ENCODE assay signal across 8 mouse cellular contexts in the genomic region with DNA sequence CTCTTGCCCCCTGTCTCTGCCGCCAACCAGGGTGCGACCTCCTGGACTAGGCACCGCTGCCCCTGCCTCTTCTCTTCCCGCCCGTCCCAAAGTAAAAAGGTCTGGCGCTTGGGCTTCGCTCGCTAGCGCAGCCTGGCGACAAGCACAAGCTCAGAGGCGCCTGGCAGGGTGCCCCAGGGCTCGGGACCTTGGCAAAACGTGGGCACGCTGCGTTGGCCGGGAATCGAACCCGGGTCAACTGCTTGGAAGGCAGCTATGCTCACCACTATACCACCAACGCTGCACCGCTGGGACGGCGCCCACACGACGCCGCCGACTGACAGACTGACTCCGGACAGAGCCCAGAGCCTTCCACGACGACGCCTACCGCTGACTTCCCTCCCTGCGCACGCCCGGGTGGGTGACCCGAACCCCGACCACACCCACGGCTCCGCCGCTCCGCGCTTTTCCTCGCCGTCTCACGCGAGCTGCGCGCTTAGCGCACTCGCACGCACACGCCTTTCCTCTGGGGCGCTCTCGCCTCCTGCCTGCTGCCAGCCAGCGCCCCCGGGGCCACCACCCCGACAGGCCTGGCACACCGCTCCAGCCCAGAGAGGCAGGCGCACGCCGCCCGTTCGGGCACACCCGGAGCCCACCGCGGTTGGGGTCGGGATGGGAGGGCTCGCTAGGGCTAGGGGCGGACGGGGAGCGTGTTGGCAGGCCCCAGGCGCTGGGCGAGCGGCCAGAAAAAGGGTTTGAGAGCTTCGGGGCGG. TPM values are rescaled to one million over a fixed set of nuclear protein-coding genes. Genes with fewer than 3 reads are reported as not detected.
DNase-seq lines count a peak whose midpoint lies in the region; ATAC-seq and TF ChIP-seq lines count a peak whose summit lies in the region.
"Not testable (repeated sequence)": the region's sequence is repeated elsewhere in the genome, so short reads cannot be mapped to it uniquely, and the experiment has no call there.

A gene (minus strand): TSS at position 445 of the 752 bp plus-strand sequence.

- not testable (repeated sequence) for H3K9me3 ChIP-seq in forebrain, embryonic 16.5 days (ENCODE audit: control insufficient read depth, low read length); neural tube, embryonic 13.5 days

- peak within 1 kb of the TSS; percentile 55 for H3K4me2 ChIP-seq in forebrain, embryonic 16.5 days (ENCODE audit: low read length)
- H3K4me2 ChIP-seq in neural tube, embryonic 13.5 days: peak within 1 kb of the TSS; percentile 43

- H3K4me3 ChIP-seq in forebrain, embryonic 16.5 days (replicated peaks; ENCODE audit: low read length): peak within 1 kb of the TSS; percentile 46
- peak within 1 kb of the TSS; percentile 29 for H3K4me3 ChIP-seq in neural tube, embryonic 13.5 days
- peak within 1 kb of the TSS; percentile 53 for H3K4me3 ChIP-seq in testis, adult 2 months (ENCODE audit: control insufficient read depth, low read depth, low read length)

- H3K9ac ChIP-seq in forebrain, embryonic 16.5 days (replicated peaks; ENCODE audit: low read depth, low read length): peak within 1 kb of the TSS; percentile 19; the same call in 1 of the 2 replicates
- H3K9ac ChIP-seq in neural tube, embryonic 13.5 days: not testable (repeated sequence)

- not testable (repeated sequence) for H3K36me3 ChIP-seq in forebrain, embryonic 16.5 days (ENCODE audit: control insufficient read depth, insufficient read depth); neural tube, embryonic 13.5 days; testis, adult 2 months (ENCODE audit: control insufficient read depth, insufficient read depth, low read length)

- DNase-seq in ES-CJ7 (ENCODE audit: low read depth, low spot score): peak; percentile 95
- peak; percentile 40 to 66 for DNase-seq in cerebellum, adult 18-20 months
- DNase-seq in heart, postnatal 14 days: peak; percentile 84 to 87
- DNase-seq in layer of hippocampus, adult 11-12 months (ENCODE audit: low spot score): peak; percentile 79
- peak; percentile 67 to 76 for DNase-seq in lung, adult 18-20 months

- not testable (repeated sequence) for H3K4me1 ChIP-seq in forebrain, embryonic 16.5 days (replicated peaks; ENCODE audit: control insufficient read depth, insufficient read depth, low read length); neural tube, embryonic 13.5 days (replicated peaks); testis, adult 2 months (ENCODE audit: control insufficient read depth, insufficient read depth, low read length)

- H3K27me3 ChIP-seq in forebrain, embryonic 16.5 days (replicated peaks; ENCODE audit: control insufficient read depth, insufficient read depth, low read length): peaks cover 26% of the 10 kb centered on the region
- peaks cover 48% of the 10 kb centered on the region for H3K27me3 ChIP-seq in neural tube, embryonic 13.5 days
- H3K27me3 ChIP-seq in testis, adult 2 months (ENCODE audit: control insufficient read depth, insufficient read depth, low read length): not testable (repeated sequence)

- TF ChIP-seq POLR2A in testis, adult 2 months (IDR thresholded peaks at IDR 0.05; ENCODE audit: control insufficient read depth, low read depth, low read length): not testable (repeated sequence)

- not testable (repeated sequence) for H3K27ac ChIP-seq in forebrain, embryonic 16.5 days (ENCODE audit: low read length); neural tube, embryonic 13.5 days (replicated peaks)
- peak within 1 kb of the TSS; percentile 27; the same call in 1 of the 2 replicates for H3K27ac ChIP-seq in testis, adult 2 months (ENCODE audit: control insufficient read depth, insufficient read depth, low read depth, low read length)

- TF ChIP-seq CTCF in testis, adult 2 months (IDR thresholded peaks at IDR 0.05; ENCODE audit: control insufficient read depth, insufficient read depth, insufficient replicate concordance, low read depth, low read length): not testable (repeated sequence)

- 2% methylated on average over 39 of the region's 75 CpGs for WGBS in forebrain, embryonic 16.5 days
- 2% methylated on average over 44 of the region's 75 CpGs for WGBS in neural tube, embryonic 13.5 days

- peak; percentile 60 for ATAC-seq in forebrain, embryonic 16.5 days
- ATAC-seq in neural tube, embryonic 13.5 days (ENCODE audit: low read depth): peak; percentile 60

- intact Hi-C loops in heart, postnatal 14 days (cut with DNase I): not testable (repeated sequence)

RNA-seq across cellular contexts. Expression of the gene that starts here (rescaled TPM):
- polyA plus RNA-seq in forebrain, embryonic 16.5 days (2015; fragmentation: Nextera tagmentation; extraction: Ambion mirVana): 6.7 and 7.6 TPM in 2 replicates
- total RNA-seq in heart, postnatal 14 days (2021): 10 to 100 TPM; 11.8 to 11.9 TPM
- 9.0 and 10.9 TPM in 2 replicates for polyA plus RNA-seq in neural tube, embryonic 13.5 days (2015; fragmentation: Nextera tagmentation; extraction: Ambion mirVana)
- polyA plus RNA-seq in testis, adult 2 months (2012; rRNA removed): 30.9 and 52.1 TPM in 2 replicates
